Mouse (Mus musculus): ENCODE results near the gene Pld1. TPM values are rescaled to one million over a fixed set of nuclear protein-coding genes. Genes with fewer than 3 reads are reported as not detected.

Pld1 gene
- total RNA-seq (2021): 1 to 10 TPM; 6.5 to 6.8 TPM
- long read RNA-seq, experiment 1: 0 reads
- long read RNA-seq, experiment 2: 0 reads

DNA sequence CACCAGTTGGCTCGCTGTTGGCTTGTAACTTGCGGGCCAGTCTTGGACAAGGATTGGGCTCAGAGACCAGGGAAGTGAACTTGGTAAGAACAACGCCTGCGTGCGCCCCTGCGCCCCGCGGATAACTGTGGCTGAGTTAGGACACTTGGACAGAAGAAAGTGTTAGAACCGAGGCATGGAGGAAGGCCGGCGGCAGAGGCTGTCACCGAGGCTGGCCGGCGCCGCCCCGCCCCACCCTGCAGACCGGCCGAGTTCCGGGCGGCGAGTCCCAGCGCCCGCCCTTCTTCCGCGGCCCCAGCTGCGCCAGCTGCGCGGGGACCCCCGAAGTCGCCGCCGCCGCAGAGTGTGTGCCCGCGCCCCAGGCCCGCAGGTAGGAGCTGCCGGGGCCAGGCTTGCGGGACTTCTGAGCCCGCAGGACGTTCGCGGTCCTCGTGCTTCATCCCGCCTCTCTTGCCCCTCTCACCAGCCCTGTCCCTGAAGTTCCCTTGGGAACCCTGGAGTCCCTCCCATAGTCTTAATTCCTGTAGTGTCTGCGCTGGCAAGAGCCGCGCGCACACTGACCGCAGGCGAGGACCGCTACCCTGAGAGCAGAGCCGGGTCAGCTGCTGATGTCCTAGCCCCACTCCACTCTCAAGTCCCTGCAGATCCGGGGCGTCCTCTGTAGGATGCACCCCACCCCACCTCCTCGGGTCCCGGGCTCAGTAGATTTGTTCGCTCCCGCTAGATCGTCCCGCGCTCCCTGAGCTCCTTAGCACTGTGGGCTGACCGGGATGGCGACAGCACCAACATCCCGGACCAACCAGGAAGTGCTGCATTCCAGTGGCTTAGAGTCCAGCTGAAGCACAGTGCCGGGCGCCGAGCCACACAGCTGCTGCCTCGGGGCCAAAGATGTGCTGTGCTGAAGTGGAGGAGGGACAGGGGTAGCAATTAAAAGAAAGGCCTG, at the start of gene Pld1:
TSS of gene Pld1 (plus strand) at position 315 of the 943 bp plus-strand sequence.
- DNase-seq: peak; percentile 74 to 81

GRCm38 (mm10) chr3:27896318-27896892, 42.1 kb upstream of the Pld1 start, which contains the start of gene Tmem212:
Tmem212 (minus strand) TSS chr3:27896368.
- DNase-seq: no peak

GRCm38 (mm10) chr3:27898178-27898577, 40.3 kb upstream of the Pld1 start:
- no peak for DNase-seq

- DNase-seq: peak in 1 of 2 experiments; percentile 3
Measured at GRCm38 (mm10) chr3:27899012-27899726, 39.3 kb upstream of the Pld1 start.

DNA sequence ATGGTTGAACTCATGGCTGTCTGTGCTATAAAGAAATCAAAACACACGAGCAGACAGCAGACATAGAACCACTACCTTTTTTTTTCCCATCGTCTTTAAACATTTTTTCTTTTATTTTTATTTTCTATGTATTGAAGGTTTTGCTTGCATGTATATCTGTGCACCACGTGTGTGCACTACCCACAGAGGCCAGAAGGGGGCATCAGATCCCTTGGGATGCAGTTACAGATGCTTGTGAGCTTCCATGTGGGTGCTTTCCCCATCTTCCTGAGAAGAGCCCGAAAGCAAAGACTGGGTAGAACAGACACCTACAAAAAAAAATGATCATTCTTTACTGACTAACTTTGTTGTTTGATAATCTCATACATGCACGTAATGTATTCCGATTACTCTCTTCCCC, 36.6 kb upstream of the Pld1 start:
- DNase-seq: no peak

DNA sequence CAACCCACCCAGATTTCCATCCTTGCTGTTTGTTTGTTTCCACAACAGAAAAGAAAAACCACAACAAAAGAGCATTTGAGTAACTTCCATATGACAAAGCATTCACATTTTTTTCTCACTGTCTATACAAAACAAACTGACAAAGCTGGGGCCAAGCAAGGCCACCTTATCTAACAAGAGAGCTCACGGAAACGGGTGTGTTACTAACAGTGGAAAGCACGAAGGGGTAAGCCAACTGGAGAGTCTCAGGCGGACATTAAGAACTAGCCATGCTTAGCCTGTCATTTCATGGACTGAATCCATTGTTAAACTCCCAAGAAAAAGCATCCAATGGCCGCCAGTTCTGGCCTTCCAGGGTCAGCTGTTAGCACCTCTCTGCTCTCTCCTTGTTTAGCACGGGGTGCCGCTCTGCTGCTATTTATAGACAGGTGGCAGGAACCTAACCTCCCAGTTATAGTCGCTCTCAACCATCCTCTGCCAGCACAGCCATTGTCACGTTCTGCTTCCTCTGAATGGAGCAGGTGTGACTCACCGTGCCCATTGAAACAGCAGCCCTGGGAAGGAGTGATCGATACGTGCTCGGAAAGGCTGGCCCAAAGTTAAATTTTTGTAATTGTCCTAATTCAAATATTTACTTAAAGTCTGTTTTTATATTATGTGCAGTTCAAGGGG, 33.7 kb upstream of the Pld1 start:
- DNase-seq: peak in 1 of 2 experiments; percentile 3

GRCm38 (mm10) chr3:27906647-27907209, 31.8 kb upstream of the Pld1 start:
- DNase-seq: no peak

DNA sequence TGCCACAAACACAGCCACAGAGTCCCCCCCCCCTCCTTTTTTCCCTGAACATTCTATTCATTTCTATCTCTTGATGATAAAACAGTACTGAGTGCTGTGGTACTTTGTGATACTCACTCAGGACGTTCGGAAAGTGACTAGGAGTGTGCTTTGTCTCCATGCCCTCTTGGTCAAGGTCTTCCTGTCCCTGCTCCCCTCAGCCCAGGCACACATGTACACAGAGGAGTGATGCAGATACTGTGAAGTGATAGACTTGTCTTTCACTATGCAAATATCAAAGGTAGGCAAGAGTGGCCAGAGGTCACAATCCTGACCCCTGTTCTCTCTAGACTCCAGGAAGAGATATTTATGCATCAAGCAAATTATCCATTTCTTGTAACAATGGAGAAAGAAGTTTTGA, 31.2 kb upstream of the Pld1 start:
- no peak for DNase-seq

DNA sequence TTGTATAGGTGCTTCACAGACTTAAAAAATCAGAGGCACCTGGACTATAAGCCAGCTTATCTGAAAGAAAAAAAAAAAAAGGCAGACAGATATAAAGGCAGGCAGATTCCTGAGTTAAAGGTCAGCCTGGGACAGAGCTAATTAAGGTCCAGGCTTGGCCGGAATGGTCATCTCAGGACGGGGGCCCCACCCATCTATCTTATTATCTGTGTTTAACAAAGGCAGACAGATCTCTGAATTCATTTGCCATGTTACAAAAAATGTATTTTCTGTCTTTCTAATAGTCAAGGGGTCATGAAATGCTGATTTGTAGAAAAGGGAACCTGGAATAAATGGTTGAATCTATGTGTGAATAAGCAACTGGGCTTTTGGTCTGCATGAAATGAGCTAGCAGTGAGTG, 30.2 kb upstream of the Pld1 start:
- DNase-seq: no peak

DNA sequence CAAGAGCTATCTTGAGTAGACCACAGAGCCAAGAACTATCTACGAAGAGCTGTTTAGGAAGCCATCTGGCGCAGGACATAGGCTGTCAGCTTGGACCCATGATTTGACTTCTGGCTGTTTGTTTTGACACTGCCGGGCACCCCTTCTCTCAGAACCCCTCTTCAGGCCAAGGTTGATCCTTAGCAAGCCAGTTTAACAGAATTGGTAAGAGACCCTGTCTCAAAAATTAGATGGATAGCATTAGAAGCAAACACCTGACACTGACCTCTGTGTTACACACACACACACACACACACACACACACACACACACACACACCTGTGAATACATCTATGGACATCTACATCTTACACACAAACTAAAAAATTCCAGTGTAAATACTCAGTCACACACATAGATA, 29.5 kb upstream of the Pld1 start:
- DNase-seq: no peak

DNA sequence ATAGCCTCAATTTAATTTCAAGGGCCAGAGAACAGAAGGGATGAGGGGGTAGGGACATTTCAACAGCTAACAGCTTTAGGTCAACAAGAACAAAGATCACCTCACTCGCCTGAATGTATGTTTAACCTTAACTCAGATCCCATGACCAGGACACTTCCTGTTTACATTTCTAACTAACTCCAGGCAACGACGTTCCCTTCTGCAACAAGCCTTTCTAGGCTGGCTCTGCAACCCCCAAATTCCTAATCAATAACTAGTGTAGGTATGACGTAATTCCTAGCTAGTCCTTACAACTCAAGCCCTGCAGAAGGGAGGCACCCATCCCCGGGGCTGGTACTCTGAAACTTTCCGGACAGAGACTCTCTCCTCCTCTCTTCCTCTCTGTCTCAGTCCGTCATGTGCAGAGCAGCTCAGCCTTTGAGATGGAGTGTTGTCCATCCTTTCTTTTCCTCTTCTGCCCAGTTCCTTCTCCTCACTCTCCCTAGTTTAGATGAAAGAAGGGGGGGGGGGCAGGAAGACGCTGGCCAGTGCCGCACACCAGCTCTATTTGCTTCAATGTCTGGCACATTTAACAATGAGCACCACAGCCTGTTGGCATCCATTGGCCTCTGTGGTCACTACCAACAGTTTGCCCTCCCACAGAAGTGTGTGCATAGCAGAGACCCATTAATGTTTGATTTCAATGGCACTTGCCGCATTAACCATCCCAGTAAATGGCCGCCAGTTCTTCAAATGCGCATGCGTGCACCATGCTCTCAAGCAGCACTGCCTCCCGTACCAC, 19.6 kb upstream of the Pld1 start:
- DNase-seq: no peak

DNA sequence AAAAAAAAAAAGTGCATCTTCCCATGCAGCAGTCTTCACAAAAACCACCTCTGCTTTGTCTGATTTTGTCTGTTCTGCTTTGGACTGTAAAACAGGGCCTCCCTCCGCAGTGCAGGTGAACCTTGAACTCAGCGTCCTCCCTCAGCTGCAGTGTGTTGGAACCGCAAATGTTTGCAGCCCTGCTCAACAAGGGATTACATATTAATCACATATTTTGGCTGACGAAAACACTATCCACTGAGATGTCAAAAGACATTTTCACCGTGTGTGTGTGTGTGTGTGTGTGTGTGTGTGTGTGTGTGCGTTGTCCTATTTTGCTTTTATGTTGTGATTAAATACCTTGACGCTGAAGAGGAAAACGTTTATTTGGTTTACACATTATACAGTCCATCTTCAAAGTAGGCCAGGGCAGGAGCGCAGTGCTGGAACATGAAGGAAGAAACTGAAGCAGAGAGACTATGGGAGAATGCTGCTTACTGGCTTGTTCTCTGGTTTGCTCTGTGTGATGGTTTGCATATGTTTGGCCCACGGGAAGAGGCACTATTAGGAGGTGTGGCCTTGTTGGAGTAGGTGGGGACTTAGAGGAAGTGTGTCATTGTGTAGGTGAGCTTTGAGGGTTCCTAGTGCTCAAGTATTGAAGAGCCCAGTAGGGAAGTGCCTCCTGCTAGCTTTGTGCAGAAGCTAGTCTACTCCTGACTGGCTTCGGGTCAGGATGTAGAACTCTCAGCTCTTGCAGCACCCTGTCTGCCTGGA, 17.1 kb upstream of the Pld1 start:
- no peak for DNase-seq

- DNase-seq: no peak
Measured at GRCm38 (mm10) chr3:27924037-27924436, 14.5 kb upstream of the Pld1 start.

- no peak for DNase-seq
Measured at GRCm38 (mm10) chr3:27929219-27929618, 9.3 kb upstream of the Pld1 start.

GRCm38 (mm10) chr3:27932391-27932790, 6.1 kb upstream of the Pld1 start:
- DNase-seq: no peak

GRCm38 (mm10) chr3:27935644-27936043, 2.9 kb upstream of the Pld1 start:
- DNase-seq: no peak

GRCm38 (mm10) chr3:27936731-27937130, 1.8 kb upstream of the Pld1 start:
- no peak for DNase-seq

DNA sequence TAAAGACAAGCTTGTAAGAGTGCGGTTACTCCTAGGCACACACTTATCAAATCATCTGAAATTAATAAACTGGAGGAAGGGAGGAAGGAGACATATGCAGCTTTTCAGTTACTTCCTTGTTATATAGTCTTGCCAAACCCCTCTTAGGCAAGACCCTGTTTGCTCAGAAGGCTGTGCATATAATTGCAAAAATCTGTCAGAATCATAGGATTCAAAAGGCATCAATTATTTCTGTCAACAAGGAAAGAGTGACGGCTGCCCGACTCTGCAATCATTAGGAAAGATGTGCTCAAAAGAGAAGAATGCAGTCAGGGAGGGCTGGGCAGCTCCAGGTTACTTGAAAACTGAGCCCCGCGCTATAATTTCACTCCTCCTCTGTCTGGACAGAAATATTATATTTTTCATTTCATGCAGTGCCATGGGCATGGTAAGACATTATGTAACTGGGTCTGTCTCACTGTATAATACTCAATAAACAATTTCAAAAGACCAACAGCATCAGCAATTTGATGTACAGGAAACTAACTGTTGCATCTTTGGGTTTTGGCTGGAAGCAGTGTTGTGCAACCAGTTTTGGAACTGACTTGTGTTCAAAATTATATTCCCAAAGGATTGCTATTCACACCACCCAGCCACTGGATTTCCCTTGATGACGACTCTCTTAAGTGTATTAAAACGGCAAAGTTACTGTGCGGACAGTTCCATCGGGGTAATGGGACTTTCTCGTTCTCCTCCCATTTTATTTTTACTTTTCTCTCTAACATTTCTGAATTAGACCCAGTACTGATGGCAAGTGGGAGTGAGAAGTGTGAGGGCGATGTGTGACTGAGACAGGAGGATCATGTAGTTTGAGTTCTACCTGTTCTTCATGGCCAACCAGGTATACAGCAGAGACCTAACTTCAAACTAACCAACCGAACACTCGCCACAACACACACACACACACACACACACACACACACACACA, 1.1 kb upstream of the Pld1 start:
- DNase-seq: no peak

- no peak for DNase-seq
Measured at GRCm38 (mm10) chr3:27941634-27942033, 3.1 kb downstream of the Pld1 start.

All from adrenal gland, postnatal 36 days (tissue).